Mouse (Mus musculus) lung, postnatal 0 days (tissue): ENCODE data around the gene Ush1c. TPM values are rescaled to one million over a fixed set of nuclear protein-coding genes. Genes with fewer than 3 reads are reported as not detected.

Experiments used
- ATAC-seq: fragments of 200-750 bp; cut with Nextera tagmentation; 2 replicates; pipeline ENCODE4 v1.8.0; 2017; ENCODE audit warnings: moderate library complexity
- DNase-seq: peaks from one replicate; pipeline ENCODE4 v3.0.0-alpha.2; 2016; ENCODE audit warnings: low spot score
- H3K27ac ChIP-seq: fragments of 300-500 bp; sonication (generic); 2 replicates; pipeline ENCODE4 v1.5.1; 2014; ENCODE audit warnings: antibody characterized with exemption, mild to moderate bottlenecking, low read length, mixed read lengths
- H3K27me3 ChIP-seq: fragments of 300-500 bp; sonication (generic); replicated peaks from 2 replicates; pipeline ENCODE4 v1.6.1; 2014; ENCODE audit warnings: low read length, mixed read lengths; ENCODE audit not compliant: insufficient read depth
- H3K36me3 ChIP-seq: fragments of 300-500 bp; sonication (generic); 2 replicates; pipeline ENCODE4 v1.6.1; 2014; ENCODE audit warnings: low read length, mixed read lengths; ENCODE audit not compliant: insufficient read depth
- H3K4me1 ChIP-seq: fragments of 300-500 bp; sonication (generic); 2 replicates; pipeline ENCODE4 v1.6.1; 2014; ENCODE audit warnings: antibody characterized with exemption, low read depth, low read length, mixed read lengths; ENCODE audit not compliant: insufficient read depth
- H3K4me2 ChIP-seq: fragments of 300-500 bp; sonication (generic); replicated peaks from 2 replicates; pipeline ENCODE4 v1.6.1; 2014; ENCODE audit warnings: low read depth, mild to moderate bottlenecking, low read length, moderate library complexity, mixed read lengths
- H3K4me3 ChIP-seq: fragments of 300-500 bp; sonication (generic); 2 replicates; pipeline ENCODE4 v1.5.1; 2014; ENCODE audit warnings: low read depth, low read length
- H3K9ac ChIP-seq: fragments of 300-500 bp; sonication (generic); replicated peaks from 2 replicates; pipeline ENCODE4 v1.6.1; 2014; ENCODE audit warnings: low read depth, mild to moderate bottlenecking
- H3K9me3 ChIP-seq: fragments of 300-500 bp; sonication (generic); 2 replicates; pipeline ENCODE4 v1.6.1; 2016; ENCODE audit warnings: low read length, mixed read lengths
- CTCF ChIP-seq: IDR thresholded peaks from 2 replicates; pipeline ENCODE4 v1.5.1; 2016; ENCODE audit warnings: antibody characterized with exemption, mild to moderate bottlenecking
- EP300 ChIP-seq: IDR thresholded peaks from 2 replicates; pipeline ENCODE4 v1.6.1; 2016; ENCODE audit warnings: antibody characterized with exemption, mild to moderate bottlenecking, control low read depth
- WGBS: fragments of 180-500 bp; shearing (Covaris S2); extraction: QIAGEN DNeasy Blood & Tissue Kit; methylation state at CpG from one replicate; pipeline ENCODE4 v1.1.7; 2014; 5-methylcytosine and 5-hydroxymethylcytosine counted together
- polyA plus RNA-seq: library from polyadenylated mRNA; unstranded; fragments of >200 nt; fragmentation: Nextera tagmentation; extraction: Ambion mirVana; gene quantifications from 2 replicates; pipeline ENCODE4 v1.2.1, GENCODE M21; 2015

Gene Ush1c
- polyA plus RNA-seq, 1 experiment from 2014 or later = 0.13 TPM

- no peaks in the 10 kb centered on the region for H3K4me1 ChIP-seq
- ATAC-seq = no peak
- H3K4me2 ChIP-seq = no peak overlapping the region
- H3K36me3 ChIP-seq = no peaks in the 10 kb centered on the region
- no peak overlapping the region for H3K4me3 ChIP-seq
- H3K27ac ChIP-seq = no peak overlapping the region
- no peak for TF ChIP-seq EP300
- peak; percentile 76 for TF ChIP-seq CTCF
- H3K27me3 ChIP-seq = no peaks in the 10 kb centered on the region
- no peak overlapping the region for H3K9ac ChIP-seq
- H3K9me3 ChIP-seq = no peaks in the 10 kb centered on the region
- WGBS = 10% methylated on average over 6 of the region's 6 CpGs
- peak; percentile 42 for DNase-seq
These were observed 41.6 kb upstream of the Ush1c start for GRCm38 (mm10) chr7:46279946-46280345.

- ATAC-seq = no peak
- H3K27ac ChIP-seq = no peak overlapping the region
- 41% methylated on average over 5 of the region's 5 CpGs for WGBS
- TF ChIP-seq CTCF (no peak), EP300 (no peak)
- H3K4me2 ChIP-seq = no peak overlapping the region
- H3K9me3 ChIP-seq = no peaks in the 10 kb centered on the region
- no peaks in the 10 kb centered on the region for H3K27me3 ChIP-seq
- H3K36me3 ChIP-seq = no peaks in the 10 kb centered on the region
- no peak overlapping the region for H3K4me3 ChIP-seq
- H3K9ac ChIP-seq = no peak overlapping the region
- DNase-seq = no peak
- no peaks in the 10 kb centered on the region for H3K4me1 ChIP-seq
These were observed 37.9 kb upstream of the Ush1c start for GRCm38 (mm10) chr7:46276156-46276555.

- no peak overlapping the region for H3K4me2 ChIP-seq
- ATAC-seq (no peak), DNase-seq (no peak)
- no peak overlapping the region for H3K4me3 ChIP-seq
- no peak overlapping the region for H3K27ac ChIP-seq
- WGBS = 78% methylated on average over 4 of the region's 4 CpGs
- H3K27me3 ChIP-seq = no peaks in the 10 kb centered on the region
- no peaks in the 10 kb centered on the region for H3K9me3 ChIP-seq
- no peak overlapping the region for H3K9ac ChIP-seq
- no peaks in the 10 kb centered on the region for H3K4me1 ChIP-seq
- TF ChIP-seq EP300 (no peak), CTCF (peak; percentile 11; the same call in 1 of the 2 replicates)
- no peaks in the 10 kb centered on the region for H3K36me3 ChIP-seq
These were observed 13.5 kb upstream of the Ush1c start for GRCm38 (mm10) chr7:46251841-46252240.

GRCm38 (mm10) chr7:46247606-46248005 is 9.3 kb upstream of the Ush1c start:
- Histone ChIP-seq H3K36me3 (no peaks in the 10 kb centered on the region), H3K9me3 (no peaks in the 10 kb centered on the region), H3K4me3 (no peak overlapping the region), H3K4me1 (no peaks in the 10 kb centered on the region), H3K9ac (no peak overlapping the region), H3K4me2 (no peak overlapping the region), H3K27me3 (no peaks in the 10 kb centered on the region), H3K27ac (no peak overlapping the region)
- no peak for ATAC-seq
- 84% methylated on average over 3 of the region's 3 CpGs for WGBS
- TF ChIP-seq EP300 (no peak), CTCF (no peak)
- no peak for DNase-seq

GRCm38 (mm10) chr7:46246876-46247275 is 8.6 kb upstream of the Ush1c start:
- no peaks in the 10 kb centered on the region for H3K27me3 ChIP-seq
- ATAC-seq = no peak
- TF ChIP-seq EP300 (no peak), CTCF (no peak)

GRCm38 (mm10) chr7:46240696-46241095 is 2.4 kb upstream of the Ush1c start, which contains the start of gene Otog:
Gene Otog, plus strand, starts transcription at chr7:46240987.
- Histone ChIP-seq H3K27me3 (no peaks in the 10 kb centered on the region), H3K4me3 (no peak within 1 kb of the TSS), H3K9me3 (no peaks in the 10 kb centered on the region), H3K9ac (no peak within 1 kb of the TSS), H3K4me1 (no peaks in the 10 kb centered on the region), H3K36me3 (no peaks in the 10 kb centered on the region), H3K4me2 (no peak within 1 kb of the TSS), H3K27ac (no peak within 1 kb of the TSS)
- no peak for TF ChIP-seq CTCF
- DNase-seq (no peak), ATAC-seq (no peak)
- 41% methylated on average over 2 of the region's 2 CpGs for WGBS

More at GRCm38 (mm10) chr7:46246876-46247275, 8.6 kb upstream of the Ush1c start:
- Histone ChIP-seq H3K36me3 (no peaks in the 10 kb centered on the region), H3K9ac (no peak overlapping the region), H3K9me3 (no peaks in the 10 kb centered on the region), H3K4me2 (no peak overlapping the region), H3K27ac (no peak overlapping the region), H3K4me3 (no peak overlapping the region), H3K4me1 (no peaks in the 10 kb centered on the region)
- no peak for DNase-seq

- Histone ChIP-seq H3K9ac (no peak overlapping the region), H3K36me3 (no peaks in the 10 kb centered on the region), H3K27me3 (no peaks in the 10 kb centered on the region), H3K27ac (no peak overlapping the region), H3K4me3 (no peak overlapping the region), H3K4me2 (no peak overlapping the region), H3K9me3 (no peaks in the 10 kb centered on the region), H3K4me1 (no peaks in the 10 kb centered on the region)
- no peak for DNase-seq
- no peak for ATAC-seq
- WGBS = 85% methylated on average over 4 of the region's 4 CpGs
- TF ChIP-seq EP300 (no peak), CTCF (no peak)
These were observed 1.8 kb upstream of the Ush1c start for GRCm38 (mm10) chr7:46240091-46240490.
